Mouse (Mus musculus) adrenal gland, postnatal 25 days (tissue): Measurements from ENCODE around the gene Slc24a3. TPM values are rescaled to one million over a fixed set of nuclear protein-coding genes. Genes with fewer than 3 reads are reported as not detected.

Source experiments
- DNase-seq: peaks from one replicate; pipeline ENCODE4 v3.0.0; 2021; ENCODE audit warnings: mixed read lengths
- long read RNA-seq: library from polyadenylated mRNA; stranded (forward); transcript quantifications from one replicate; pipeline ENCODE4 v2.0.0, GENCODE M21; 2021
- total RNA-seq: library from RNA; stranded (reverse); gene quantifications from 2 replicates; pipeline ENCODE4 v1.2.3, GENCODE M21; 2021

Gene Slc24a3
- total RNA-seq = 22.2 and 25.9 TPM in 2 replicates
- long read RNA-seq, partial matches to known transcripts = 3 of 8 reads
- long read RNA-seq, other reads (novel, unspliced or antisense) = 5 of 8 reads

GRCm38 (mm10) chr2:145167664-145168360 is at the start of gene Slc24a3:
Slc24a3 (plus strand) TSS chr2:145167754.
- DNase-seq = peak; percentile 83

DNA sequence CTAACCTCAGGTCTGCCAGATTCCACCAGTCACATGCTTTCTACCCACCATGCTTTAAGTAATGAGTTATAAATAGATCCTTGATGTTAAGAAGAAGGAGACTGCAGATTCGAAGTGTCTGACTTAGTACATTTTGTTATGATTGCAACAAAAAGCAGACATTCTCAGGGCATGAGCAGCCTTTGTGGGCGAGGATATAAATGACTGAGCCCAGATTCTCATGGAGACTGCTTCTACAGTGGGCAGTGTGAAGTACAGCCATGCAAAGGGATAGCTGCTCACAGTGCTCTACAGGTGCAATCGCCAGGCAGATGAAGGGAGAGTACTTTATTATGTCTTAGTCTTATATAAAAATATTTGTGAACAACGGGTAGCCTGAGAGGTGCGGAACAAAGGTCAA is 49.8 kb upstream of the Slc24a3 start:
- no peak for DNase-seq

- no peak for DNase-seq
These were observed 39.8 kb upstream of the Slc24a3 start for GRCm38 (mm10) chr2:145127747-145128146.

DNA sequence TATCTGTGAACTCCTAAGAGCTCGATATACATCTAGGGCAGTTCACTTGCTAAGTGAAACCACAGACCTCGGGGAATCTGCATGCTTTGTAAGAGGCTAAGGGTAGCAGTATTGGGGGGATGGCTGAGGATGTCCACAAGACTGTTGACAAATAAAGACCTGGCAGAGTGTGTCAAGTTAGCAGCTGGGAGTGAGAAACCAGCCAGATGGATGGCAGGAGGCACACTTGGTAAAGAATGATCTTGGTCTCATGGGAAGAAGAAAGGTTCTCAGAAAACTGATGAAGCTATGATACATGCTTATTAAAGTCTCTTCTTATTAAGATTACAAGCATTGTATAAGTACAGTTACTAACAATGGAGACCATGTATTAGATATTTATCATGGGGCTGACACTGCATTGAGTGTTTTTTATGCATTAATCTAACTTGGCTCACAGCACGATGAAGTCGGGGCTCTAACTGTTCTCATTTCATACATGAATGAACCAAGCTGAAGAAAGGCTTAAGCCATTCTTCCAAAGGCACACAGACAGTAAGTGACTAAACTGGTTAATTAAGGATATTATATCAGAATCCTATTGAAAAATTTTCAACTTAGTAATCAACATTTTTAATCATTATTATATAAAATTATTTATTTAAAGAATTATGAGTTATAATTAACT is 30.8 kb upstream of the Slc24a3 start:
- DNase-seq = no peak

- DNase-seq = no peak
These were observed 17.1 kb upstream of the Slc24a3 start for GRCm38 (mm10) chr2:145150407-145150806.

GRCm38 (mm10) chr2:145150821-145151220 is 16.7 kb upstream of the Slc24a3 start:
- no peak for DNase-seq

DNA sequence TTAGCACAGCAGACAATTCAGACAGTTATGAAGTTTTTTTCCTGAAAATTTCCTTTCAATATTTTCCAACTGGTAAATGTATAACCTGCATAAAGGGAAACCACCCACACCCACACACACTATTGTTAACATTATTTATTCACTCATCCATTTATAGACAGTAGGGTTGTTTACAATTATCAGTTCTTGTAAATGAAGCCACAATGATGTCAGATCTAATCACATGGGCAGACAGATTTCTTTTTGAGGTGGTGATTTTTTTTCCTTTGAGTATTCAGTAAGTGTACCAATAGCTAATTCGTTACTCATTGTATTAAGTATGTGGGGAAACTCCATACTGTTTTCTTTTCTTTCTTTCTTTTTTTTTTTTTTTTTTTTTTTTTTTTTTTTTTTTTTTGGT is 15.3 kb upstream of the Slc24a3 start:
- no peak for DNase-seq

DNA sequence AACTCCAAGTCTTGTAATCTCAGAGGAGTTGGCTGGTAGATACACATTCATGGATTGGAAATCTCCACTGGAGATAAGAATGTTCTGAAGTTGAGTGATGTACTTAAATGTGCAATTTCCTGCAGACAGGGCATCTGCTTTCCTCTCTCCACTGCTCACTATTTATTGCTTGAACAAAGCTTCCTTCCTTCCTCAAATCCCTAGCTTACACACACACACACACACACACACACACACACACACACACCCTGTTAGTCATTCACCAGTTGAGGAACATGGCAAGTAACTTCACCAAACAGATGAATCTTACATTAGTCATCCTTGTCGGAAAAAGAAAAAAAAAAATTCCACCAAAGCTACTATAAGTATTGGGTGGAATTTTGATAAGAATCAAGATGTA is 8.6 kb upstream of the Slc24a3 start:
- peak; percentile 21 for DNase-seq

DNA sequence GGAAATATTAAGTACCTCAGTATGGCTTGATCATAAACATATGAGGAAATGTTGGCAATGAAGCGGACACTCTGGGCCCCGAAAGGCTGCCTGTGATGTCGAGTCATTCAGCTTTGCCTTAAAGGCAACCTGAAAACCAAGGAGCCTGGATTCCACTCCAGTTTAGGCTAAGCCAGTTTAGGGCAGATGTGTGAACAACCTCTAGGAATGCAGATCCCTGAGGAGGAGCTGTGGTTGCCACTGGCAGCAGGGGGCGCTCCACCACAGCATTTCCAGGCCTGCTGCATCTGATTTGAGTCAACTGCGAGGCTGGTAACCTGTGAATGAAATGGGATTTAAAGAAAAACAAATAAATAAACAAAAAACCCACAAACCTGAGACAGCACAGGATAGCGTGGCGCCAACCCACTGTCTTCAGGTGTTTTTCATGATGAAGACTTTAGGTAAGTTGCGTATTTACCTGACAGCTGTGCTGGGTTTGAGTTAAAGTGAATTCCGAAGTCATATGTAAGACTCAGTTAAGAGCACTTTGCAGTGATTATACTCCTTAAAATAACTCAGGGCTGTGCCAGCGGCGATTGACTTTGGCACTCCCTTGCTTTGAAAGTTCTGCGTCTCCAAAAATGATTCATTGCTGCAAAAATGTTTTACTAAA is 6.4 kb upstream of the Slc24a3 start:
- peak; percentile 90 for DNase-seq

DNA sequence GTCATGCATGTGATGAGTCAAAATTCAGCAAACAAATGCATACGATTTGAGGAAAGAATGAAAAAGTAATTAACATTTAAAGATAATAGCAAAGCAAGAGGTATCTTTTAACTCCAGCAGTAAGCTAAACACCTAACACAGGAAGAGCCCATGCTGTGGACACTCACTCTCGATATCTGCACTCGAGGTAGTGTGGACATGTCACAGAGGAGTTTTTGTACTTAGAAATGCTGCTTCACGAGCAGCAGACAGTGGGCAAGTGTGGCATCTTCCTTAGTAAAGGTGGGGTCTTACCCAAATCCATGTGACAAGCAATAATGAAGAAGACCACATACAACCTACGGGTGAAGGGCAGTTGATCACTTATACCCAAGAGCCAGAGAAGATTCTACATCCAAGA is 3.5 kb upstream of the Slc24a3 start:
- no peak for DNase-seq

DNA sequence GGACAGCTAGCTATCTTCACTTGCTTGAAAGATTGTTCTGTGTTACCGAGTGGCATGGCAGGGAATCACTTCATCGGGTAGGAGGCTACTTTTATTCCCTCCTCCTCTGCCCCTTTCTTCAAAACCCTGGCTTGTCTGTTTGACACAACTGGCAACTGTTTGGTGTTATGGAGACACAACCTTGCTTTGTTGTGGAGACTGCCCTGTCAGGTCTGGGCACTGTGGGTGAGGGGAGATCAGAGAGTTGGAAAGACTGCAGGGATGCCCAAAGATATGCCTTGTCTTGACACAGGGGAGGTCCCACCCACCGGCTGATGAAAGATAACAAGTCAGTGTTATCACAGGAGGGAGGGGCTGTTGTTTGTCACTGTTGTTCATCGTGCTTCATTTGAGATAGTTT is 3.0 kb upstream of the Slc24a3 start:
- DNase-seq = no peak

DNA sequence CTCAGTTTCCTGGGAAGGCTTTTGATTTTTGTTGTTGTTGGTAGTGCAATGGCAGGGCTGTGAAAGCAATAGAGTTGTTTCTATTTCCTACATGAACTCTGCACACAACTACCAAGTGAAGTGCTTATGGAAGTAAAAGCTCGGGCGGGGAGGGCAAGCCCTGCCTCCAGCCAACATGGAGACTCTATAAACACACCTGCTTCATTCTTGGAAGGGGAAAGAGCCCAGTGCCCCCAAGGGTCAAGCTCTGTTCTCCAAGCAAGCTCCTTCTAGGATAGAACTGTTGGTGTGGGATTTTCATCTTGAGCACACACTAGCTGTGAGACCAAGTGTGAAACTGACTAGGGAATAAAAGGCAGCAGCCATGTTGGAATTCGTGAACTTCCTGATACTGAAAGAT is 2.5 kb upstream of the Slc24a3 start:
- no peak for DNase-seq

DNA sequence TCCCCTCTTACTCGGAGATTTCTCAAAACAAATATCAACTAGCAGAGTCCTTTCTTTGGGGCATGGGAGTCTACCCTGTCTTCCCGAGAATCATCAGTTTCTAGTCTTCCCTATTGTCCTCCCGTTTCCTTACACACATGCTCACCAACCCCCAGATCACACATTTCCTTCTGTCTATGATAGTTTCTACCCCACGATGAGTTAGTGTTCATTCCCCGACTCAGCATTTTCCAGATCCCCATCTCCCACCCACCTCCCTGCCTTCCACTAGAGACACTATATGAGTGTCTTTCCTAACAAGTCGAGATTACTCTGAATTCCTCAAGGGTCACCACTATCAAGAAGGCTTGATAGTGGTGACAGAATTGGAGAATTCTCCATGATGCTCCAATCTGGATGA is 1.7 kb upstream of the Slc24a3 start:
- no peak for DNase-seq

- peak; percentile 73 for DNase-seq
These were observed 397 bp upstream of the Slc24a3 start for GRCm38 (mm10) chr2:145167051-145167663.

- no peak for DNase-seq
These were observed 934 bp downstream of the Slc24a3 start for GRCm38 (mm10) chr2:145168405-145168971.

DNA sequence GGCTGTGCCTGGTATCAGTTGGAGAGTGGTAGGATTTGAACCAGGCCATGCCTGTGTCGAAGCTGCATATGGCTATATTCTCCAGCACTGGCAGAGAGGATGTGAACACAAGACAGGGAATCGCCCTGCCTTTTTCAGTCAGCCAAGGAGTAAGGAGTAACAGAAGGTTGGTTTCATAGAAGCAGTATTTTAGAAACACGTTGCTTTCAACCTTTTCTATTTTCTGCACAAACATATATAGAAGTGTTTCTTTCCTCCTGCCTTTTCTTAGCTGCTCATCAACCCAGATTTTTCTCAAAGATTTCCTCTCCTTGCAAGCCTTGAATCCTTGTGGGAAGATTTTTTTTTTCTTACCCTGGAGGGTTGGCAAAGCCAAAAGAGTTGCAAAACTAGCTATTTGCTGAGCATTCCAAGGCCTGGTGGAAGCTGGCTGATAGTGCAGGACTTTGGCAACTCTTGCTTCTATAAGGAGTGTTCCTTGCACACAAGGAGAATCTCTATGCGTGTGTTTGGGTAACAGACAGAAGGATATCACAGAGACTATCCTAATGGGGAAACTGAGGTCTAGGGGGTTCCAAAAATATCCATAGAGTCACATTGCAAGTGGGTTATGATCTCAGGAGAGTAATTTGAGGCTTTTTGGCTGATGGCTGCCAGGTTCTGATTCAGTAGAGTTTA is 5.6 kb downstream of the Slc24a3 start:
- no peak for DNase-seq

DNA sequence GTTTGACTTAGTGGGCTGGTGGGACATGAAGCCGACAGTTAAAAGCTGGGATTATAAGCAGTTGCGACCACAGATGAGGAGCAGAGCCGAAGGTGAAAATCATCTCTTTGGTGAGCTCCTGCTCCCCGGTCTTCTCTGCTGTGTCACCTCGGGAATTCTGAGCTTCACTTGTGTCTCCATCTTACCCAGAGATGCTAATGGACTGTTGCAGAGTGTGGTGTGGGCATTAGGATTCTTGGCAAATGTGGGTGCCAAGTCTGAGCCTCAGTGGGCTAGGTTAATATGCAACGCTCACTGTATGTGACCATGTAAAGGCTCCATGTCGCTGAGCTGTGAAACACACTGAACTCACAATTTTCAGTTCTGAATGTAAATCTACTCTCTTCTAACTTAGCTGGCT is 7.5 kb downstream of the Slc24a3 start:
- no peak for DNase-seq

DNA sequence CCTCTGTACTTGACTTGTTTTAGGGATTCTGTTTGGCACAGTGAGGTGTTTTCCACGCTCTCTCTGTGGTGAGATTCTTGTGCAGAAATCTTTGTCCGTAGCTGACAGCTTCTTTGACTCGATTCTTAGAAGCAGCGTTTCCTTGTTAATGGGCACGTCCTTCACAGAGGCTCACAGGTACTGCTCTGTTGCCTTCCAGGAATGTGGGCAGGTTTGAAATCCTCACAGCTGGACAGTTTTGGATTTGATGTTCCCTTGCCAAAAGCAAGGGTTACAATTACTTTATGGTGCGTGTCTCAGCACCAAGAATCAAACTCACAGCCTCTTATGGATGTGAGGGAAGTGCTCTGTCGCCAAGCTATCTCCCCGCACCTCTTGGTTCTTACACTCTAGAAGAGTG is 14.9 kb downstream of the Slc24a3 start:
- no peak for DNase-seq

DNA sequence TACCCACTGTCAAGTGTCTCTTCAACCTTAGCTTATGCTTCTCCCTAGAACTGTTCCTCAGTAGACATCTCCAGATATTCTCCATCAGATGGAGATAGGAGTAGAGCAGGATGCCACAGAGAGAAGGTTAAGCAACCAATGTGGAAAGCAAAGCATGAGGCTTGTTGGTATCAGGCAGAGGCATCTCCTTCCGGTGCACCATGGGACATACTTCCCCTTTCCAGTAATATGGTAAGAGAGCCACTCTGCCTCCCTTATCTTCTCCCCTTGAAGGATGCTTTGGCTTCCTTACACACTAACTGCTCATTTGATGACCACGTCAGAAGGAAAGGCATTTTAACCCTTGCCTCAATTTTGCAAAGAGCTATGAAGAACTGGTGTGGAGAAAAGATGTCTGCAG is 21.3 kb downstream of the Slc24a3 start:
- DNase-seq = no peak

DNA sequence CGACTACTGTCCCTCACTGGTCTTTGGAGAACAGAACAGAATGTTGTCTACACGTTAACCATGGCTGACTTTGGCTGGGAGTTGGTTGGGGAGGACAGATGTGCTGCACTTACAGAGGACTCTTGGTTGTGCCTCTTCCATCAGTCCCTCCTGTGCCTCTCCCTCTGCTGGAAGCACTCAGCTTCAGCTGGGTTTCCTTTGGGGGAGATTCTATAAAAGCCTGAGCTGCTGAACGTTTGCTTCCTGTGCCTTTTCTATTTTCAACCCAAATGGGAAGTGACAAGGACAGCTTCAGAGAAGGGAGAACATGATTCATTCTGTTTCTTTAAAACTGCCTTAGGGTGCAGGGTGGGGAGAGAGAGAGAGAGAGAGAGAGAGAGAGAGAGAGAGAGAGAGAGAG is 28.5 kb downstream of the Slc24a3 start:
- no peak for DNase-seq

- no peak for DNase-seq
These were observed 29.0 kb downstream of the Slc24a3 start for GRCm38 (mm10) chr2:145196501-145197042.

DNA sequence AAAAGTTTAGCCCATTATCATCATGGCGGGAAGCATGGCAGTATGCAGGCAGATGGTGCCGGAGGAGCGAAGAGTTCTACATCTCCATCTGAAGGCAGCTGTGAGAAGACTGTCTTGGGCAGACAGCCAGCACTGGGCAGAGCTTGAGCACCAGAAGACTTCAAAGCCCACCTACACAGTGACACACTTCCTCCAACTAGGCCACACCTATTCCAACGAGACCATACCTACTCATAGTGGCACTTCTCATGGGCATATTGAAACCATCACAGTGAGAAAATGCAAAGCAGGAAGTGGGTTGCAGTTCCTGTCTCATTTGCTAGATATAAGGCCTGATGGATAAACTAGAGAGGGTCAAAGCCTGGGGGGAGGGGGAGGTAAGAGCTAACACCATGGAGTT is 29.5 kb downstream of the Slc24a3 start:
- DNase-seq = no peak
